Mouse (Mus musculus) ZHBTc4 (cell line): ENCODE results near the gene Cib1.

Source experiments
- DNase-seq: peaks from one replicate; pipeline ENCODE4 v3.0.0-alpha.2; 2011; ENCODE audit warnings: low read depth, low spot score

Gene Cib1

DNA sequence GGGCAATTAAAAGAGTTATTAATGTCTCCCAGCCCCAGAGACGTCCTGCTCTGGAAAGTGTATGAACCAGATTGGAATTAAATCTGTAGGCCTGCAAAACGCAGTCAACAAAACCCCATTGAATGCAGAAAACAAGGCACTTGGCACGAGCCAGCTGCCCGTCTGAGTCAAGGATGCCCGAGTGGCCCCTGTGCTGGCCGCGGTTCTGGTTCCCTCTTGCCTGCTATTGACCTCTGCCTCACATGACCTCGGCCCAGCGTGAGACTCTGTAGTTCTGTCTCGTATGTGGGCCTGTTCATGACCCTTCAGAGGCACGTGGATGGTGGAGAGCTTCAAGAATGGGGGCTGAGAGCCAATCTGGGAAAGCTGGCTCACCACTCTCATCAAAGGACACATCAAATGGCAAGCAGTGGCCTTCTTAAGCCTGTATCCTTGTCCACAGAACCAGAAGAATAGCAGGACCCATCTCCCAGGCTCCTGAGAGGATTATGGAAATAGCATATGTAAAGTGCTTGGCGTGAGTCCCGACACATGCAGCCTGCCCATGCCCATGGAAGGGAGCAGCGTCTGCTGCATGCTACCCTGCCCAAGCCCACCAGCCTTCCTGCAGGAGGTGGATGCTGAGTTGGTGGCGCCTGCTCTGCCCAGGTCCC lies 30.6 kb downstream of the Cib1 start:
- DNase-seq, result no peak

DNA sequence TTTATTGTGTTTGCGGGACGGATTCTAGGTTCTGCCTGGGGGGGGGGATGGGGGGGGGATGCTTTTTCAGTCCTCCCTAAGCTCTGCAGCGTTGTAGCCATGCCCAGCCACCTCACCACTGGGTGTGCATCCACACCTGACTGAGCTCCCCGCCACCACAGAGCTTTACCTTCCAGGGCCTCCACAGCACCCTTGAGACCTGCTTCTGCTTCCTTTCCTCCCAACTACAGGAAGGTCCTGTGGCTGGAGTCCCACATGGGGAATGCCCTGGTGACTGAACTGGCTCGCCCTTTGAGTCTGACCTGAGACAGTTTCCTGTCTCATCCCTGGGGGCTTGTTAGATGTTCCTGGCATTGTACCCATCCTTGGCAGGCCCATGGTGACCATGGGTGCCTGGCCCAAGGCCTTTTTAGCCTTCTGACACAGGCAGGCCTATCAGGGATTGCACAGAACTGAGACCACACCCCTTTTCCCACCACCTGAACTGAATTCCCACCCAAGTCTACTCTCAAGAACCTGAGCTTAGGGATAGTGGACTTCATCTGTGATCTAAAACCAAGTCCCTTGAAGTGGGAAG lies 31.6 kb downstream of the Cib1 start:
- no peak for DNase-seq

DNA sequence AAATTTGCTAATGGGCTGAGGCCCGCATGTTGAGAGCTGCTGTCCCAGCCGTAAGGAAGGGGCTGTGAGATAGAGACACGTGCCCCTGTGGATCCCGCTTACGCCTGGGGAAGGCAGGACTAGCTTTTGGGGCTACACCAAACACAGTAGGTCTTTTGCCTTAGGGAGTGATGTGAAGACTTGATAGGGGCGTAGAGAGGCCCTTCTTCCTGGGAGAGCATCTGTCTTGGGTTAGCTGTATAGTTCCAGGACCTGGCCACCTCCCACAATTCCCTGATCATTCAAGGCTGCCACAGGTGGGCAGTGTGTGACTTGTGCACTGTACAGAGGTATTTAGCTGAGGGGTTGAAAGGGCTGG lies 32.0 kb downstream of the Cib1 start:
- DNase-seq, result no peak

DNA sequence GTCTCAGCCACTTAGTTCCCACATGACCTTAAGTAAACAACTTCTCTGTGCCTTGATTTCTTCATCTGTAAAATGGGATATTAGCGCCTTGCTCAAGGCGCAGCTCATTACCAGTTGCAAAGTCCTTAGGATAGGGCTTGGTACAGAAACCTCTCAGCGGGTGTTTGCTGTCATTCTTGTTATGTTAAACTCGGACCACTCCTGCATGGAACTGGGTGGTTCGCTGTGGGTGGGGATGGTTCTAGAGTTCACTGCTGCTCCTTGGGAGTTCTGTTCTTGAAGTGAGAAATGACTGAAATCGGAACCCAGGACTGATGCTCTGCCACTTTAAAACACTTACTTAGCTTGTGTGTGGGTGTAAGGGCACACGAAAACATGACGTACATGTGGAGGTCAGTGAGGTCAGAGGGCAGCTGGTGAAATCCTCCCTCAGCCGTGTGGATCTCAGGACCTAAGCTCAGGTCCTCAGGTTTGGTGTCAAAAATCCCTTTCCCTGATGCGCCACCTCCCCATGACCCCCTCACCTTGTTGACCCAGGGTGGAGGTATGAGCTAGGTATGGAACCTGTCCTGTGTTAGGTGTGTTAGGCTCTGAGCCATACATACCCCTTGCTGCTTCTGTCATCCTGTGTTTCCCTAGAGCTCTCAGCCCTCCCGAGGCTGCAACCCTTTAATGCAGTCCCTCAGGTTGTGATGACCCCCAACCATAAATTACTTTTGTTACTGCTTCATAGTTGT lies 32.6 kb downstream of the Cib1 start:
- peak; percentile 91 for DNase-seq

DNA sequence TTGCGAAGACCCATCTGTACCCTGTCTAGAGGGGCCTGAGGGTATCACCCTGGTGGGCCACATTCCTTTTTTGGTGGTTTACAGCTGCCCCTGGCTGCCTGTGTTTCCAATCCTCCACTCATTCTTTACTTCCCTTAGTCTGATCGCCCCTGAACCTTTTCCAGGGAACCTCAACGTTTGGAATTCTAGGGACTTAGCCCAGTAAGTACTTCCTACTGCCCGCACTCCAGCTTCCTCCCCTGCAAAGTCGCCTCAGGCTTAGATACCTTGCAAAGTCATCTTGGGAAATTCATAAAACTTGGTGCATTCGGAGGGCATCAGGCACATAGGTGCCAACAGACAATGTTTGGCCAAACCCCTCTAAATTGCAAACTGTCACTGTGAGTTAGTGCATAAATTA lies 33.3 kb downstream of the Cib1 start:
- no peak for DNase-seq

DNA sequence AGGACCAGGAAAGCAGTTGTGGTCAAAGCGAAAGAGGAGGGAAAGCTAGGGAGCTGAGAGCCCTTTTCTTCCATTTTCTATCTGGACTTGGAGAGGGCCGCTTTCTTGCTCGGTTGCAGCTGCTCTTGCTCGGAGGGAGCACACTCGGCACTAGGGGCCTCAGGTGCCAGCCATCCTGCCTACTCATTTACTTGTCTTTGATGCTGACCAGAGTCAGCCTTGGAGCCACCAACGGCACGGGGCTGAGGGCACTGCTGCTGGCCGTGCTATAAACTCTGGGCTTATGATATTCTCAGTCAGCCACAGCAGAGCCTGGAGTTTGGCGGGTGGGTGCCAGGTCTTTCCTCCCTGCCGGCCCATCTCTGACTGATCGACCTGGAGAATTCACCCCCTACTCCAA lies 33.8 kb downstream of the Cib1 start:
- no peak for DNase-seq

DNA sequence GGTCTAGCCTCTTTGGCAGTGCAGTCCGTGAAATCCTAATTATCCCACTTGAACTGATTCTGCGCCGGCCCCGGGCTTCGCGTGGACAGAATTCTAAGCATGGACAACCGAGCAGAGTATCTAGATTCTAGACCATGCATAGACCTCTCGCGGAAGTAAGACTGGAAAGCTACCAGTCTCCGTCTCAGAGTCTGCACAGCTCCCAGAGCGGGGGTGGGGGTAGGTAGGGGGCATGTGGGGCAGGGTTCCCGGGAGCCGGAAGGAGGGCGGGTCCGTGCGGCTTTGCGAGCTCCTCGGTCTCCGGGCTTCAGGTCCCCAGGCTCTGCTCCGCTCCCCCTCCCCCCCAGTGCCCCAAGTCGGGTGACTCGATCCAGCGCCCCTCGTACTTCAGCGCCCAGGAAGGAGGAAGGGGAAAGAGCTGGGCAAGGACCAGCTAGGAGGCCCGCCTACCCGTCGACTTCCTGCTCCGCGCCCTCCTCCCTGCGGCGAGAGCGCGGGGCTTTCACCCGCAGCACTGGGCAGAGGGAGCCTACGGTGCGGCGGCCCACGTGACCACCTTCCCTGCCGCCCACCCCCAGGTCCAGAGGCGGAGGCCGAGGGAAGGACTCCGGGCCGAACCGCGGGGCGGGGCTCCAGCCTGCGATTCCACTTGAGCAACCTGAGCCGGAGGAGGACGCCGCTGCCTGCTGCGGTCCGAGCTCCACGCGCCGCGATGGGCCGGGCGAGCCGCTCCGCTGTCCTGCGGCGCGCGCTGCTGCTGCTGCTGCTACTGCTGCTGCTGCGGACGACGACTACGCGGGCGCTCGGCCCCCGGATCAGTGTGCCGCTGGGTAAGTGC lies 34.5 kb downstream of the Cib1 start:
- peak; percentile 93 for DNase-seq

DNA sequence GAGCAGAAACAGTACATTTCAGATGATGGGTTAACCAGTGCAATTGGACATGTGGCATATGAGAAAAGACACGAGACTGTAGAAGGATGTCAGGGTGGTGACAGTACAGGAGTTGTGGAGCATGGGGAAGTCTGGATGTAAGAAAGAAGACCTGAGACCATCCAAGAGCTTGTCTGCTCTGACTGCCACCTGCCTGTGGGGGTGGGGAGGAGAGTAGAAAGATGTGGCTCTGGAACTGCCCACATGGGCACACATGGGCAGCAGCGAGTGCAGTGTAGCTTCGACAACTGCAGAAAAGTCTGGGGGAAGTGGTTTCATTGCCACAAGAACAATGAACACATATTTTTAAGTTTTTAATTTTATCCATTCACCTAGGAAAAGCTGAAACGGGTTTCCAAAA lies 35.2 kb downstream of the Cib1 start:
- DNase-seq, result no peak

DNA sequence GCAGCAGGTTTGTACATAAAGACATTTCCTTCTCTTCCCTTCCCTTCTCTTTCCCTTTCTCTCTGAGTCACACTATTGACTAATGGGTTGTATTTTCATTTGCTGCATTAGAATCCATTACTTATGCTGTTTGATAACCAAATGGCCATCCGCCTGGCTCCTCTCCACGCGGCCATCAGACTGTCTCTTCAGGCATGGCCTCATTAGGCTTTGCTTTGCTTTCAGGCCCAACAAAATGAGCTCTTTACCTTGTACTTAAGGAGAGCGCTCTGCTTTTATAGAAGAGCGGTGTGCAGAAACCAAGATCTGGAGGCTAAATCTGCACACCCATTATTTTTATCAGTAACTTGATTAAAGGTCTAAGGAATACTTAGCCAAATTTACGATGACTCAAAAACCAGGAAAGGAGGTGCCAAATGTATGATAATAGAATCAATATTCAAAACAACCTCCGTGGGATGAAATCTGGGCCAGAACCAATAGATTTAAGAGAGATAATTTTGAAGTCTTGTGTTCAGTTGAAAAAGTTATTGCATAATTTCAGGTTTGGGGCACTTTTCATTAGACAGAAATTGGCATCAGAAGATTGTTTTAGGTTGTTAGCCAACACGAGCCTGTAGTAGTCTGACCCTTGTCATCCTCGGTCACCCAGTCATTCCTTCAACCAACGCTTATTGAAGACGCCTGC lies 36.9 kb downstream of the Cib1 start:
- no peak for DNase-seq

DNA sequence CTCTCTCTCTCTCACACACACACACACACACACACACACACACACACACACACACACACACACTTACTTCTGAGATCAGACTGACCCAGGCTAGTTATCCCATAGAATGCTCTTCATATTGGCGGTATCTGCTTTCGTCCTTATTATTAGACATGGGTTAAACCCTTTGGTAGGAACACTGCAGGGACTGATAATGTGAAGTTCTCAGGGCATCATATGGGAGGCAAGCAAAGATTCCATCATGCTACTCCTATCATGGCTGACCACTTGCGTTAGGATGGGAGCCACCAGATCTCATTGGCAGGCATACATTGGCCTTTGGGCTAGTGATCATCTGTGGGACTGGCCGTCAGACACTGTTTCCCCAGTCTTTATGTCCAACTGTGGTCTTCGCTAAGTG lies 37.5 kb downstream of the Cib1 start:
- DNase-seq, result no peak

DNA sequence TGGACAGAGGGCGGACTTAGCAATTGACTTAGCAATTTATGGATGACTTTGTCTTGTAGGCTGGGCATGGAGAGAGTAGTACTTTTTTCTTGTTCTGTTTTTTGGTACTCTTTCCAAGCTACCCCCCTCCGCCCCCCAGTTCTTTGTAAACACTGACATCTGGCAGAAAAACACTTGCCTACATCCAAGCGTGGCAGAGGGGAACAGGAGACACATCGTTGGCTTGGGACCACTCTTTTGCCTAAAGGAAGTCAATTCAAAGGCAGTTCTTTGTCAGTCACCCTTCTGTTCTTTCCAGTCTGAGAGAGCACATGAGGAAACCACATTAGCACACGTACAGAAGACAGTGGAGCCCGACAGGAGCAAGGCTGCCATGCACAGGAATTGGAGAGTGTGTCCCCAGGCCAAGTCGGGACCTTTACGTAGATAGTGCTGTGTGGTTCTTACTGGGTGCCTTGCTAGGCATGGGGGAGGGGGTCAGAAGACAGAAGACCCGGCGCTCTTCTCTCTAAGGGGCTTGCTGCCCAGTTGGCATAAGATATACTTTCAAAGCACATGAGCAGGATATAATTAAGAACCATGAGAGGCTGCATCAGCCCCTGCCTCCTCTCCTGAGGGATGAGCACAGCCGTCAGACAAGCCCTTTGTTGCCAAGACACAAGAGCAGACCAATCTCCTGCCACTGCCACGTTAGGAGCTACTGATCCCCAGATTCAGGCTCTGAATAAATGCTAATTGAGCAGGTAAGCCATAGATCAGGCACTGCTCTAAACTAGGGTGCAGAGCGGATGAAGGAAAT lies 38.5 kb downstream of the Cib1 start:
- no peak for DNase-seq

DNA sequence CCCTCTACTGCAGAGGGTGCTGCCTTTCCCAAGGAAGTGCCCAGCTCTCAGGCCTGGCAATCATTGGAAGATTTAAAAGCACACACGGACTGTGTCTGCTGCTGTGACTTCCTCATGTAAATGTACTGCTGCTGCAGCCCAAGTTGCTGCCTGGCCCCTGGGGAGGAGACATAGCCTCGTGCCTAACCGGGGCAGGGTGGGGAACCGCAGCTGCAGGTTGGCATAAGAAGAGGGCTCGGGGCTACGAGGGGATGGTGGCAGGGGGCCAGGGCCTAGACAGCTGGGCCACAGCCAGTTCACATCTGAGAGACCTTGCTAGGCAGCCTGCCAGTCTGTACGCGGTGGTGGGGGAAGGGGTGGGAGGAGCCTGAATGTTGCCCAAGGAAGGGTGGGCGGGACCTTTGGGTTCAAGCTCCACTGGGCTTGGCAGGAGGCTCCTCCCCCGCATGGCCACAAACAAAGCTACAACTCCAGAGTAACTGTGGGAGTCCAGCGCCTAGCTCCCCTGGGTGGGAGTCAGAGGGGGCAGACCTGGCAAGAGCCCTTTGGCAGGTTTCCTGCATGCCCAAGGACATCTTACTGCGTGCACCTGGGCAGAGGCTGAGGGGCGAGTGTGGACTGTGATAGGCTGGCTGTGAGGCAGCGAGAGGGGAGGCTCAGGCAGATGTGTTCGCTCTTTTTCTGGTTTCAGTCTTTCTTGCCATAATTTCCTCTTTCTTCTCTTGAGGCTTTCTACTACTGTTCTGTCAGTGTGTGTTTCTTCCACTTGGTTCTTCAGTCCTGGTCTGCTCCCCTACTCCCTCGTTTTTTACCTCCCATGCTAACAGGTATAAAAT lies 40.2 kb downstream of the Cib1 start:
- peak; percentile 96 for DNase-seq

DNA sequence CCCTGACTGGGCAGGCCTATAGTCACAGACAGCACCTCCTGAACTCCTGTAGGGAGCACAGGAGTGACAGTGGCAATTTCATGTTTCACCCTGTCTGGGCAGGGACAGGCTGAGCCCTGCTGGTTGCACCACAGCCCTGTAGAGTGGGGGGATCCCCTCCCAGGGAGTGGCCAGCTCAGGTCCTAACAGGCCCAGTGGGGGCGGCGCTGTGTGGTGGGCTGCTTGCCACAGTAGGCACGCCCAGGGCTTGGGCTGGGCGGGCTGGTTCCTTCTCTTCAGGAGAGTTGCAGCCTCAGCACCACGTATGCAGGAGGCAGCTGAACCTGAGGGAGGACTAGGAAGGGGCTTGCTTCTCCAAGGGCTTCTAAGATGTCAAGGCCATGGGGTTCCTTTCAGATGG lies 41.2 kb downstream of the Cib1 start:
- peak; percentile 52 for DNase-seq

DNA sequence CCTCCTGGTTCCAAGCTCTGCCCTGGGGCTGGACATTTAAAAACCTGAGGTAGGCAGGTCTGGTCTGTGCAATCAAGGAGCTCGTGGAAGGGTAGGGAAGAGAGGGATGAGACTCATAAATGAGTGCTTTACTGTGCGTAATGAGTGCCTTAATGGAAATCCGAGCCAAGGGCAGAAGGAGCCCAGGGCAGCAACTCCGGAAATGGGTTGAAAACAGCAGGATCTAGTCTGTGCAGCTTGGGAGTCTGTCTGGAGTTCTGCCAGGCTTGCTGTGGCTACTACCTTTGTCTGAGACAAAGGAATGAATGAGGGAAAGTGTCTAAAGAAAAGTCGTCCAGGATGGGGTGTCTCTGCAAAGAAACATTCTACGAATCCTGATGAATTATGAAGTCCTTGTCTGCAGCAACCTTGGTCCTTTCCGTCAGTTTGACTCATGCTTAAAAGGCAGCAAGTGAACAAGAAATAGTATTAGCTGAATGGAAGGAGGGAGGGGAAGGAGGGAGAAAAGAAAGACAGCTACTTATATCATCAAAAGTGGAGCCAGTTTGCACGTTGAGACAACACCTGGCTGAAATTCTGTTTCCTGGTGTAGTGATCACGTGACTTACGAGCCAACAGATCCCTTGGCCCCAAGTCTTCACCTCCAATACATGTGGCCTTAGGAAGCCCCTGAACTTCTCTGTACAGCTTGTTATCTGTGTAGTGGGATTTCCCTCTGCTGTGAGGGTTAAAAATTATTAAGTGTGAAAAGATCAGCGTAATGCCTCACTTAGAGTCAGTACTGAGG lies 43.3 kb downstream of the Cib1 start:
- peak; percentile 73 for DNase-seq

DNA sequence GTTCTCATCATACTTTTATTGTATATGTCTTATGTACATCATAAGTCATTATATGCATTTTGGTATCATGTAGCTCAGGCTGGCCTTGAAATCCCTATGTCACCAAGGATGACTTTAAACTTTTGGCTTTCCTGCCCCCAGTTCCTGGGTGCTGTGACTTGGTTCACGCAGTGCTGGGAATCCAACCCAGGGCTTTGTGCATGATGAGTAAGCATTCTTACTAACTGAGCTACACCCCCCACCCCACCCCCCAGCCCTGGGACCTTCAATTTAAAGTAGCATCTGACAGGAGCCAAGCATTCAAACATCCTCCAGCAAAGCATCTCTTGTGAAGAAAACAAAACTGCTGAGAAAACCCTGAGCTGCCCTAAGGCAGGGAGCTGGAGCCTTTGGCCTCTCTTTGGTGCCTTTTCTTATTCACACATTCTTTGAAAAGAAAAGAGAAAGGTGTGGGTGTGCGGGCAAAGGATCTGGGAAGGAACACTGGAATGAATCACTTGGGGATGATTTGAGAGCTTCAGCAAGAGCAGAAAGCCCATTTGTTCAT lies 44.0 kb downstream of the Cib1 start:
- DNase-seq, result peak; percentile 95

DNA sequence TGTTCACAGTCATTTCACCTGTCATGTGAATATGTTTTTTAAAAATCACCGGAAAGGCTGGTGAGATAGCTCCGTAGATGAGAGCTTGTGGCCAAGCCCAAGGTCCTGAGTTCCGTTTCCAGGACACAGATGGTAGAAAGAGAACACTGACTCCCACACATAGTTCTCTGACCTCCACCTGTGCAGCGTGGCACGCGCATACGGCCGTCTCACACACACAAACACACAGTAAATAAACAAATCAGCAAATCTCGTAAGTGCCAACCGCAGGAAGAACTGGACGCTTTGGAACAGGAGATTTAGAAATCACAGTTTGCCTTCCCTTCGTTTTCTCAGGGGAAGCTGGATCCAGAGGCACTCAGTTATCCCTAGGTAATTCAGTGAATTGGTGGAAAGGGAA lies 45.1 kb downstream of the Cib1 start:
- DNase-seq, result no peak

DNA sequence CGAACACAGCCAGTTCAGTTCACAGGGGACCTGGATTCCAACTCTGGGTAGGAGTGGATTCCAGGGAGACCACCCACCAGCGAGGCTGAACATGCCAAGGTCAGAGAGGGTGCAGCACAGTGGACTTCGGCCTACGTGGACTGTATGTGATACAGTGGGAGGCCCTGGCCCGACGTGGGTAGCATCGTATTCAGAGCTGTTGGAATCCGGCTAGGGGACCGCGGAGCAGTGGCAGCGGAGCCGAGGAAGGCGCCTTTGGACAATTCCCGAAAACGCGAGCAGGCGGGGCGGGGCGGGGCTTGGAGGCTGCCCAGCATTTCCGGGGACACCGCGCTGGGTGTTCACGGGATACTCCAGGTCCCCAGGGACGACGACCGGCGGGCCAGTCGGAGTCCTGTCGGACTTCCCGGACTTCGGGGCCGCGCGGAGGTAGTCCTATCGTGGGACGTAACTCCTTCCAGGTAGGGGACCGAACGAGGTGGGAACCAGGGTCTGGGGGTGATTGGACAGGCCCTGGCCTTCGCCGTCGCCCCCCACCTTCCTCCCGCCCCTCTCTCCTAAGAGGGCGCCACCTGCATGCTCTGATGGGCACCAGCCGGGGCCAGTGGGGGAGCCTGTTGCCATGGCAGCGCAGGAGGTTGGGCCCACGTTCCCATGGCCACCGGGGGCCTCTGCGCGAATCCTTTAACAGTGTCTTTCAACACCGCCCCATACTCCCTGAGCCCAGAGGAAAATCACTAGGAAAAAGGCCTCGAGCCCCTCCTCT lies 45.9 kb downstream of the Cib1 start, which contains the start of gene Sema4b:
TSS of gene Sema4b (plus strand) at position 311 of the 766 bp plus-strand sequence.
- peak; percentile 93 for DNase-seq

DNA sequence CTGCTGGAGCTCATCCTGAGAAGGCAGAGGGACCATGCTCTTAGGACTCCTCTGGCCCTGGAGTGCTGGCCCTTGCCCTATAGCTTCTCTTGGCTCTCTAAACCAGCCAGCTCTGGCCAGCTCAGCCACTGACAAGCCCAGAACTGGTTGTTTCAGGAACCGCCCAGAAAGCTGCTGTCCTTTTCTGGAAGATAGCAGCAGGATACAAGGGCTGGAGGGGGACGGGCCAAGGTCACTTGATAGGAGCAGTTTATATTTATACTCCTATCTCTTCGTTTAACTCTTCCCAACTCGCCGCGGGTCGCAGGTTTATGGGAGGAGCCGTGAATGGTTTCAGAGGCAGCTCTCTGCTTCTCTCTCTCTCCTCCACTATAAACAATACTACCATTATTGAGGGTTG lies 46.6 kb downstream of the Cib1 start:
- DNase-seq, result peak; percentile 95
